Mouse (Mus musculus): ENCODE measurements around the gene LTO1.
A peak's percentile ranks its signal among the peaks of the same experiment; 100 is the strongest.

The LTO1 gene

DNA sequence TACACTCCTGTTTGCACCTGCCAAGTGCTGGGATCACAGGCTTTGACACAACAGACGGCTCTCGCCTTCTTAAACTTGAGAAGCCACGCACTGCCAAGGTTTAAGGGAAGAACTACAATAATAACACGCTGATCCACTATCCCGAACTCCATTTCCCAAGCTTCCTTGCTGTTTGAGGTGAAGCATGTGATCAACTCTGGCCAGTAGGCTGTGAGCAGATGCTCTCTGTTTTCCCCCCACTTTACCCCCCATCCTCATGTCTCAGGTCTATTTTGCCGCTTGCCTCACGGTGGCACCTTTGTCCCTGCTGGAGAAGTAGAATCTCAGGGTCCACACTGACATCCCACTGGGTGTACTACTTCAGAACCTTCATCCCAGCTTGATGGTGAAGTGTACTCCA, 6.2 kb upstream of the LTO1 start:
- DNase-seq (ENCODE audit: low spot score): no peak

DNA sequence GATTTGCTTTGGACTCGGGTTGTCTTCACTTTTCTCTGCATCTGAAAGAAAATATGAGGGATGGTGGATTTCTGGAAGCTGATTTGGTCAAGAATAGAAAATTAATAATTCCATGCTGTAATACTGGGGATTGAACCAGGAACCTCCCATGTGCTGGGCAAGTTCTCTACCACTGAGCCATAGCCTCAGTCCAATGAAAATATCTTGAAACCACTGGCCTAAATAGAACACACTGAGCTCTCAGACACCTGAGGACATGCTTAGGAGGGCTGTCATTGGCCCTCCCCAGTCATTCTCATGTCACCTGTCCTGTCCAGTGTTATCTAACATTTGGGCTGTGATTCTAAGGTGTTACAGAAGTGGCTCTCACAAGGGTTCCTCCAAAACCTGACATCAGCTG, 3.8 kb upstream of the LTO1 start:
- DNase-seq (ENCODE audit: low spot score): no peak

DNA sequence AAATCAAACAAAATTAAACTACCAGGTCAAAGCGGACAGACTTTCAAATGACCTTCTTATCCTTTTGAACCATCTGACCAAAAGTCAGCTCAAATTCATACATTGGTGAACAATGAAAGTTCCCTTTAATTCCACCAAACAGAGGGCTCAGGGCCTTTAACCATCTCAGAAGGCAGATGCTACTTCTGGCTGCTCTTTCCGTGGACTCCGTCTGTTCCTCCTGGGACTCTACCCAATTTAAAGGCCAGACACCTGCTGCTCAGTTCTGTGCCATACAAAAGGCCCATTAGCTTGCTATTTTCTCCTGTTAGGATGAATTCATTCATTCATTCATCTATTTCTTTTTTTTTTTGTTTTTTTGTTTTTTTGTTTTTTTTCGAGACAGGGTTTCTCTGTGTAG, 2.0 kb upstream of the LTO1 start:
- DNase-seq (ENCODE audit: low spot score): no peak

GRCm38 (mm10) chr7:144914296-144914947, 478 bp upstream of the LTO1 start:
- no peak for DNase-seq (ENCODE audit: low spot score)

DNA sequence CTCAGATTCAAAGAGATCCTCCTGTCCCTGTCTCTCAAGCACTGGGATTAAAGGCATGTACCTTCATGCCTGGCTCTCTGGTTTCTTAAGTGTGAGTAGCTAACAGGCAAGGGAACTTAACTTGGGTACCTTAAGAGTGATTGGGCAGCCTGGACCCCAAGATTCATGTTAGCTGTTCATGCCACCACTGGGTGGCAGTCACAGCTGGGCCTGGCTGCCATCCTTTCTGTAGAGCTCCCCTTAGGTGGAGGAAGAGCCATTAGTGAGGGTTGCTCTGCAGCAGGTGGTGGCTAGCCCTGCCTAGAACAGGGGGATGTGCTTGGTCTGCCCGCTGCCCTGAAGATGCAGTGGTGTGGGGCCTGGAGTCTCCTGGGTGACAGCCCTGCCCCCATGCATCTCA, 3.9 kb downstream of the LTO1 start:
- no peak for DNase-seq (ENCODE audit: low spot score)

DNA sequence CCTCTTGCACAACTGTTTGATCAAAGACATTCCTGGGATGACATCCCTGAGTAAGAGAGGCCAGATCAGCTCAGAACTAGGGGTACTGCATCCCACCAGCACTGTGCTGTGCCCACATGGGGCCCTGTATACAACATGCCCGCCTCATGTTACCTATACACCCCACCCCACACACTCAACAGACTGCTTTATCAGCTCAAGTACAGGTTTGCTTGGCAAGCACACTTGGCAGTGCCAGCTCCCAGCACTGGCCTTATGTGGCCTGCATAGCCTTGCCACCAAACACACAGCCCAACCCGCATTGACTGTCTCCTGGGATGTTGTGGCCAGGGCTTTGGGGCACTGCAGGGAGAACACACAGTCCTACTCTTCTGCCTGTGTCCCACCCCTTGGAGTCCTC, 12.7 kb downstream of the LTO1 start:
- DNase-seq (ENCODE audit: low spot score): no peak

- no peak for DNase-seq (ENCODE audit: low spot score)
Measured at GRCm38 (mm10) chr7:144928009-144928888, 13.3 kb downstream of the LTO1 start.

DNA sequence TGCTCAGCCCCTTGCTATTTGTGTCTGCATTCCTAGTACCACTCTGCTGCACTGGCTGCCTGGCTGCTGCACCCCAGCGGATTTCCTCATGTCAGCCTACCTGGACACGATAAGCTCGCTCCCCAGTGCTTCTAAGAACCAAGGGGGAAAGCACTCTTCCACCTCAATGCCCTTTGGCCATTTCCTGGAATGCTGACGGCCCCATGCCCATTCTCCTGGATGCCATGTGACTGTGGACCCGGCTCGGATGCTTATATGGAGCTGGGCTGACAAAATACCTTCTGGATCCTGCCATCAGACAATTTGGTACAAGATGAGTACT, 13.9 kb downstream of the LTO1 start:
- DNase-seq (ENCODE audit: low spot score): no peak

DNA sequence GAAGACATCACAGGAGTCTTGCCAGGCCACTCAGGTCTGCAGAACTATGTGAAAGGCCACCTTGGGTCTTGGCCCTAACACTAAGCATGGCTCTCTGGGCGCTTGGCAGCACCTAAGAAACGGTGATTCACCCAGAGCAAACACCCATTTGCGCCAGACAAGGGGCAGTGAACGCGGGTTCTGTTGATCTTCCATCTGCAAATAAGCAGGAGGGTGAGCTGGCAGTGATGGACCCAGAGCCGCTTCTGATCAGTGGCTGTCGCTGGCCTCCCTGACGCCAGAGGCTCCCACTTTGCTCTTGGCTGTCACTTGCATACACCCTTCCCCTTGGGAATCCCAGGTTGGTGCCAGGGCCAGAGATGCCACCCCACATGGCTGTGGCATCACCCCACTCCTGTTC, 14.6 kb downstream of the LTO1 start:
- no peak for DNase-seq (ENCODE audit: low spot score)

DNA sequence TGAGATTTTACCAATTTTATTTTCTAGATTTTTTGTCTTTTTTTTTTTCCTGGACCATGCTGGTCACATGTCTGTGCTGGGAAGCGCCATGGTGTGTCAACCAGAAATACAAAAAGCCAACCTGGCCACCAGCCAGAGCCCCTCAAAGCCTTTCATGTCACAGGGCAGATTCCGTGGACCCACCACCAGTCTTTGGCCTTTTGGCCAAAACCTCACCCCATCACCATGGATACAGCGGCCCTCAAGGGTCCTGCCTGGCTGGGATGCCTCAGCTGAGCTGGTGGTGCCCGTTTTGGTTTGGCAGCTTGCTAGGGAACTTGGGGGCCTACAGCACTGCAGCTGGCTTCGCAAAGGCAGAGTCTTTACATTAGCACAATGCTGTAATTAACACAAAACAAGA, 15.0 kb downstream of the LTO1 start:
- DNase-seq (ENCODE audit: low spot score): no peak

DNA sequence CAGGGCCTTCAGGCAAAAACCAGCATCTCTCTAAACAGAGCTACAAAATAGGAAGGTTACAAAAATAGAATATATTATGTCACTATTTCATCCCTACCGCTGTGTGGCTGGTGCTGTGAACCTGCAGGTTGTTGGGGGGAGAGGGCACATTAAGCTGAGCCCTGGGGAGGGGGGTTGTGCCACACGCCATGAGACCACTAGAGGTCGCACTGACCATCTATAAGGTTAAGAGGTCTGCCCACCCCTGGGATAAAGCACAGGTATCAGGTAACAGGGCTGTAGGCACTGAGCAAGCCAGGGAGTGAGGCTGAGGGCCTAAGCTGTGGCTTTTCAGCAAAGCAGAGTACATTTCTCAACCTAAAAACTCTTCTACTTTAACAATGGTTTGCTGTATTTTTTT, 16.9 kb downstream of the LTO1 start:
- DNase-seq (ENCODE audit: low spot score): no peak

GRCm38 (mm10) chr7:144932389-144932937, 17.6 kb downstream of the LTO1 start:
- DNase-seq (ENCODE audit: low spot score): no peak

DNA sequence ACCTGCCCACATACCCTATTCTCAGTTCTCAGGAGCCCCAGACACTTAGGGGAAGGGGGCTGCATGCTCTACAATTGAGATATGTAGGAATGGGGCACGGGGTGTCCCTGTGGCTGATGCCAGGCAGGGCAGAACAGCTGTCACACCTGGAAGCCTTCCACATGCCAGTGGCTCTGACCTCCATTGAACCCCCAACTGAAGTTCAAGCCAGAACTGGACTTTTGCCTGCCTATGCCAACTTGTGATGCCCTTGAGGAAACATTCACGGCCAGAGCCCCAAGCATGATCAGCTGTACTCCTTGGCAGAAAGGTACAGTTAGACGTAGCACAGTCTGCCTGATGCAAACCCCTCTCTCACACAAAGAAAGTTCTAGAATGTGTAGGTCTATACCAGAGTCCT, 18.4 kb downstream of the LTO1 start:
- DNase-seq (ENCODE audit: low spot score): no peak

- DNase-seq (ENCODE audit: low spot score): no peak
Measured at GRCm38 (mm10) chr7:144933796-144934195, 18.9 kb downstream of the LTO1 start.

DNA sequence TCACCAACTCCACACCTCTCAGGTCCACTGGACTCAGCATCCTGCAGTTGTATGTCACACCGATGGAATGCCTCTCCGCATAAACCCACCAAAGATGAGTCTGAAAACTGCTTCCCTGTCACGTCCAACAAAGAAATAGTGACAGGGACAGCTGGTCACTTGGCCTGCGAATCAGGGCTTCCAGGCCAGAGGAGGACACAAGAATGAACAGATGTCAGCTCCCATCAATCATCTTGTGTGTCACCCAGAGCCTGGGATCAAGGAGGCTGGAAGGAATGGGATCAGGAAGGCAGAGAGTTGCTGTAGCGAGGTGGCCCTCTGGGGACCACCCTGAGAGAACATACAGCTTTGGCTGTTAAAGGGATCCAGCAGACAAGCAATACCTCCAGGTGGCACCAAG, 20.0 kb downstream of the LTO1 start:
- DNase-seq (ENCODE audit: low spot score): no peak

GRCm38 (mm10) chr7:144935563-144935962, 20.7 kb downstream of the LTO1 start:
- no peak for DNase-seq (ENCODE audit: low spot score)

GRCm38 (mm10) chr7:144936311-144936880, 21.5 kb downstream of the LTO1 start:
- DNase-seq (ENCODE audit: low spot score): no peak

GRCm38 (mm10) chr7:144937490-144937889, 22.6 kb downstream of the LTO1 start:
- DNase-seq (ENCODE audit: low spot score): peak; percentile 61

DNA sequence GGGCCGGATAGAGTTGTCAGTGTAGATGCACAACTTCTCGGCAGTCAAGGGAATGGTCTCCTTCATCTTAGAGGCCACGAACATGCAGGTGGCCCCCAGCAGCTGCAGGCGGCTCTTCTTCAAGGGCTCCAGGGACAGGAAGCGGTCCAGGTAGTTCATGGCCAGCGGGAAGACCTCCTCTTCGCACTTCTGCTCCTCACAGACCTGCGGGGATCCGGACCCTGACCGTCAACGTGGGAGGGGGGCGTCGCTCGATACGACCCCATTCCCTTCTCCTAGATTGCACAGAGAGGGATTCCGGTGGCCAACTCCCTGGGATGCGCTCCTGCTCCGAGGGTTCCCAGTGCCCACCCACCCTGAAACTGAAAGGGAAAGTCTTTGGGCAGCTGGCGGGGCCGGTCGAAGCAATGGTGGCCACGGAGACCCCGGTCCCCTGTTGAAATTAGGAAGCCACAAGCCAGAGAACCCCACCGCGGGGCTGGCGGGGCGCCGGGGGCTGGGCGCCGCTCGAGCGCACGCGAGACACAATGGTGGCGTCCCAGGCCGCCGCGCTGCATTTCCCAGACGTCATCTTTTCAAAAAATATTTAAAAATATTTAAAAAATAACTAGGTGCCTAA, 23.1 kb downstream of the LTO1 start:
- DNase-seq (ENCODE audit: low spot score): no peak

DNA sequence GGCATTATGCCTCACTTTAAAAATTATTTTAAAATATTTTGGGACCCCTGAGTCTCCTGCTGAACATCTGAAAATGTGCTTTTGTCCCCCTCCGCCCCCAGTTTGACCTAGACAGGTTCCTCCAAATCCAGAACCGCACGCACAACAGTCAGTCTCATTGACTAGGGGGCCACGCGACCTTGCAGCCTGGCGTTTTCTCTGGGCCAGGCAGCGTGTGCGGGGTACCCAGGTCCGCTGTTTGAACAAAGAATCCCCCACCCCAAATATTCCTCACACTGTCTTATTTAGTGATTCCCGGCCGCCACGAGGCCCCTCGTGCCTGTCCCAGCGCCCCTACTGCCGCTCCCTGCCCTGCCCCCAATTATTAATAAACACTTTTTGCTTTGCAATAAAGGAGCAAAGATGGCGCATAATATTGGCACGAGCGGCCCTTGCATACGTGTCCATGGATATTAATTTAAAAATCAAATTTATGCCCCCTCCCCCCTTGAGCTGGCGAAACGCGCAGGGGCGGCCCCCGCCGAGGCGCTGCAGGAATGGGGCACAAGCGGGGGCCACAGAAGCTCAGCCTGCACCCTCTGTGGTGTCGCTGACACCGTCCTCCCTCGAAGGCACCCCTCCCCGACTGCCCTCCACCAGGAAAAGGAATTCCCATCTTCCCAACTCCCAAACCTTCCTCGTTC, 23.9 kb downstream of the LTO1 start:
- DNase-seq (ENCODE audit: low spot score): no peak

GRCm38 (mm10) chr7:144939344-144940002, 24.6 kb downstream of the LTO1 start, which contains the start of gene Ccnd1:
Gene Ccnd1 (minus strand): TSS chr7:144939925.
- no peak for DNase-seq (ENCODE audit: low spot score)
